Mouse (Mus musculus) layer of hippocampus, adult 11-12 months (tissue): Measurements from ENCODE around the gene Krtap28-10.

ENCODE experiments used
- DNase-seq: peaks from one replicate; pipeline ENCODE4 v3.0.0; 2022; ENCODE audit warnings: low spot score

The Krtap28-10 gene

DNA sequence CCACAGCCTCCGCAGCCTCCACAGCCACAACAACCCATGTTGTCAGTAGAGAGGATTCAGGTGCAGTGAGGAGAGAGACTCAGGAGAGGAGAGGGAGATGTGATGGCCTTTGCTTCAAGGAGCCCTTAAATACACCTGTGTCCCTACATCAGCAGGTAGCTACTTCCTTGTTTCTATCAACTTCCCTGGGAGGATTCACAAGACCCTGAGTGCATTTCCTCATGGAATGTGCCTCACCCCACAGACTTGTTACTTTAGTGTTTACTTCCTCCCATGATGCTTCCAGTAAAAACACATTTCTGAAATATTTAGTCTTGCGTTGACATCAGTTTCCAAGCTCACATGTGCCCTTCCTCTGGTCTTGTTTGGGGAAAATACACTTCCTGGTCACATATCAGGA, at the start of gene Krtap28-10:
Krtap28-10 (minus strand) TSS at position 101 of the 400 bp plus-strand sequence.
- no peak for DNase-seq

DNA sequence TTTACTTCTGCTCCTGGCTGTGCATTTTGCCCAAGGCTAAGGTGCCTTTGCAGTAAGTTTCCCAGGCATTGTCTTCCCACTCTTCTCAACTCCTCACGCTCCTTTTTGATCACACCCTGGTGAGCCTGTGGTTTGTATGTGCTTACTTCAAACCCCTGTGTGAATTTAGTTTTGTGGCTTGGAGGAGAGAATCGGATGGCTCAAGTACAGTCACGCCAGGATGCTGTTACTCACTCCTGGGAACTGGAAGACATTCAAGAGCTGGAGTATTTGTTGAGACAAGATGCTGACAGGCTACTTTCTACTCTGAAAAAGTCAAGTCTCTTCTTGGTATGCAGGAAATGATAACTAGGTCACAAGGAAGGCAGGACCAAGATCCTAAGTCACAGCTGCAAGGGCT, 49.0 kb upstream of the Krtap28-10 start:
- DNase-seq: no peak

DNA sequence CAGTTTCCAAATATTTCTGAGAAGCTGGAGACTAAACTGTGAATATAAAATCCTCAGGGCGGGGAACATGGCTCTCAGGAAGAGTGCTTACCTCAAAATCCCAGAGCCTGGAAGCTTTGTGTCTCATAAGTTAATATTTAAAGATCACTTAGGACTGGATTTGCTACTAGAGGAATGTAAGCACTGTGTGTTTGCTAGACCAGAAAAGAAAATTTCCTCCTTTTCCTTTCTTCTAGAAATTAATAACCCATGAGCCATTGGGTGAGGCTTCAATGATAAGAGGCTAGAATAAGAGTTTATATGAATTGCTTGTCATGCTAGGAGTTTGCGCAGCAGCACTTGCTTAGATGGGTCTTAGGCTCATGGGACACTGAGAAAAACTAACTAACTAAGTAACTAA, 42.5 kb upstream of the Krtap28-10 start:
- DNase-seq: no peak

DNA sequence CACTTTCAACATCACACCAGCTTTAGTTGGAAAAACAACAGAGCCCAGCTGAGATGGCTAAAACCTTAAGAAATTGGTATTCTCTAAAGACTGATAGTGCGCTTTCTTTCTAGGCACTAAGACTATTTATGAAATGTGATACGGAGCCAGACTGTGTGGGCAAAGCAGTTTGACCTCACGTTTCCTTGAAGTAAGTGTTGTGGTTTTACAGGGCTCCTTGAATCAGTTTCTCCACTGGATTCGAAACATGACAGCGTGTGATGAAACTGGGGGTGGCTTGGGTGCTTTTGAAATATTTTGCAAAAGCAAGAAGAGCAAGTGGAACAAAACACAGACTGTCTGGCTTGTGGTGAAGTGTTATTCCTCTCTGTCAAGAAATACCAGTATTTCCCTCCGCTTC, 34.7 kb upstream of the Krtap28-10 start:
- no peak for DNase-seq

DNA sequence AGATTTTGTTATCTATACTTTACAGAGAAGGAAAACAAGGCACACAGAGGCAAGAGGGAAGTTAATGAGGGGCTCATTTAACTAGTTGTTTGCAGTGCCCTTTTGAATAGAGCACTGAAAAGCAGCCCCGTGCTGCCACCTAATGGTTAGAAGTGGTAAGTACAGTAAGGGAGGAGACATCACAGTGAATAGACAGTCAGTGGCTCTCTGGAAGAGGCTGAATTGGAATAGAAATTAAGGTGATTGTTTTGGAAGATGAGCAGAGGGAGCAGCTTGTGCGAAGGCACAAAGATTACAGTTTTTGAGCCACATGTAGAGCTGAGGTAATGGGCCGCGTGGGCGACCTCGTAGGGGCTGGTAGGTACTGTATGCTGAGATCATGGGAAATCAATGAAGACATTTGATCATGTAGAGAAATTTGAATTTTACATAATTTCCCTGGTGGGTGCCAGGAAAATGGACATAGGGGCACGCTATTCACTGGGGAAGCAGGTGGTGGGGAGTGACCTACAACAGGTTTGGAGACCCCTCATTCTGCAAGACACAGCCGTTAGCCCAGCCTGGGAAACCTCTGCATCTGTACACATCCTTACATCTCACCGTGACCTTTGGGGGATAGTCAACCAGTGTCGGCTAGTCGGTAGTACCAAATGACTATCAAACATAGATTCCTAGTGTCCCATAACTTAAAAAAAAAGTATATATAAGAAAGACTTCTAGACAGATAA, 34.1 kb upstream of the Krtap28-10 start:
- DNase-seq: peak; percentile 42

DNA sequence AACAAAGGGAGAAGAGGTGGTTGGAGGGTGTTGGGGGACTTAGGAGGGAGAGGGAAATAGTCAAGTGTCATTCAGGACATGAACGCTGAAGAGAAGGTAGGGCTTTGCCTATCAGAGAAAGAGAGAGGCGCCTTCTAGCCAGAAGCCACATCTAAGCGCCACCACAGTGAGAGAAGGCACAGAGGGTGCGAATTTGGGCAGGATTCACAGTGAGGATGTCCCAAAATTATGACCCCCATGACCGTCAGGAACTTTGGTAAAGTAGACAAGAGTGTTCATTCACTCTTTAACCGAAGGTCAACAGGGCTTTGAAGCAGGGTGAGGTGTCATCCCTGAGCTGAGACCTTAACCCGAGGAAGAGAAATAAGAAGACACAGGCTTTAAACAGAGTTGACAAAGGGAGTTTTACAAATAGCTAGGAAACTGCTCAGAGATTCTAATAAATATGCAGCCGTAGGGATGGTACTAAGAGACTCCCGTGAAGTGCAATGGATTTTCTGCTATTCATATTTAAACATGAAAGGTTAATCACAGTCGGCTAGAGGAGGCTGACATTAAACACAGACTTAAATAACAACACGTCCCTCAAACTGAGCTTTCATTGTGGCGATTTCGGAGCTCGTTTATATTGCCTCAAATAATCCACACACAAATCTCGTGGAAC, 33.4 kb upstream of the Krtap28-10 start:
- no peak for DNase-seq

DNA sequence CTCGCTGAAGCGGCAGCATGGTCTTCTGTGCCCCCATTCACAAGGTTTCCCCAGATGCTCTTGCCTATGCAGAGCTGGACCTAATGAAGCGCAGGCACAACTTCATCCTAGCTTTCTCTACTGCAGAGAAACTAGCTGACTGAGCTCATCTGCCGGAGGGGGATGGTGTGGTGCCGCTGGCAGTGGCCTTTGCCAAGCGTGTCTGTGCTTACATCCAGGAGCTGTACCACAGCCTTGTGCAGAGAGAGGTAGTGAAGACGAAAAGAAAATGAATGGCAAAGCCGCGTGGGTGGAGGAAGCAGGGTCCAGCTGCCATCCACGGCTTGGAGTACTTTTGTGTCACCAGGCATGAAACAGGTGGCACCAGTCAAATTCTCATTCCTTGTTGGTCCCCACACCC, 24.9 kb upstream of the Krtap28-10 start:
- no peak for DNase-seq

DNA sequence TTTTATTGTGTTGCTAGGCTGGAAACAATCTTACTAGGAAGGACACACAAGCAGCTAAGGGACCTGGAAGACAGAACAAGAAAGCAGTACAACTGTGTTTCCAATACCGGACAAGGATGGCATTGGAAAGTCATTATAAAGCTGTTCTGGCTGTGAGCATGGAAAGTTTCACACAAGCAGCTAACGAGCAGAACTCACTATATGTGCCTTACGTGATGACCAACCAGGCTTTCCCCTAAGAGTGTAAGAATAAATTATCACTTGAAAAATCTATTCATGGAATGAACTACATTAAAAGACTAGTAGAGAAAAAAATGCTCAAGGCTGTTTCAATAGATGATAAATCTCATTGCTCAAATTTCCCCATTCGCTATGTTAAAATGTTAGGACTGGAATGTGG, 24.3 kb upstream of the Krtap28-10 start:
- DNase-seq: no peak

DNA sequence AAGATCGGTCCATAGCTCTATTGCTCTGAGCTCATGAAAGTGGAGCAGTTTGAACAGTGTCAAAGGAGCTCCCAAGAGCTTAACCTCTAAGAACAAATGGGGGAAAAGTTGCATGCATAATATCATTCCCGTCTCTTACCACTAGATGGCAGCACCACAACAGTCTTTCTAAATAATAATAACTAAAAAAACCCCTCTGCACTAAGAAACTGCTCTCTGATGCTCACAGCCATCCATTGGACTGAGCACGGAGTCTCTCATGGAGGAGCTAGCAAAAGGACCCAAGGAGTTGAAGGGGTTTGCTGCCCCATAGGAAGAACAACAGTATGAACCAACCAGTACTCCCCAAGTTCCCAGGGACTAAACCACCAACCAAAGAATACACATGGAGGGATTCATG, 22.6 kb upstream of the Krtap28-10 start:
- DNase-seq: peak; percentile 25

DNA sequence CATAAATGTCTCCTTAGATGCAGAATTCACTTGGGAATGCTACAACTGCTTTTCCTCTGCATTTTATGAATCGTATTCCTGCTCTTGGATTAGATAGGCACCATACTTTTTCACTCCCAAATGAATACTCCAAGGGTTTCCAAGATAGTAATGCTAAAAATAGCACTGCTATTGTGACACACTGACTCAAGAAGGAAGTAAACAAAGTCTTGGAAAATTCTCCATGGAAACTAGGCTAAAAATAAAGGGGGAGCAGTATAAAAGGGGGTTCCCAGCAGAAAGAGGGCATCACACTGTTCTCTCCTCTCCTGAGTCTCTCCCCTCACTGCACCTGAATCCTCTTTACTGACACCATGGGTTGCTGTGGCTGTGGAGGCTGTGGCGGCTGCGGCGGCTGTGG, 18.4 kb upstream of the Krtap28-10 start, which contains the start of gene Krtap28-13:
Krtap28-13 (plus strand) TSS at position 288 of the 400 bp plus-strand sequence.
- no peak for DNase-seq

DNA sequence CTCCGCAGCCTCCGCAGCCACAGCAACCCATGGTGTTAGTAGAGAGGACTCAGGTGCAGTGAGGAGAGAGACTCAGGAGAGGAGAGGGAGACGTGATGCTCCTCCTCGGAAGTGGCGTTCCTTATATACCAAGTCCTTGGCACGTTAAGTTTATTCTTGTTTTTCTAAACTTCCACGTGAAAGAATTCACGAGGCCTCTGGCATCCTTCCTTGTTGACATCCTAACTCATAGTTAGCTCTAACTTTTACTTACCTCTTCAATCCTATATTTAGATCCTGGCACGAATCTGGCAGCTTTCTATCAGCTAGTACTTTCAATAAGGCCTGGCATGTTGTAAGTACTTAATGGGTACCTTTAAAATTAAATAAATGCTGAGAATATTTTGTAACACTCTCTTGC, 17.0 kb upstream of the Krtap28-10 start, which contains the start of gene A030005K14Rik:
A030005K14Rik (minus strand) TSS at position 101 of the 400 bp plus-strand sequence.
- no peak for DNase-seq

DNA sequence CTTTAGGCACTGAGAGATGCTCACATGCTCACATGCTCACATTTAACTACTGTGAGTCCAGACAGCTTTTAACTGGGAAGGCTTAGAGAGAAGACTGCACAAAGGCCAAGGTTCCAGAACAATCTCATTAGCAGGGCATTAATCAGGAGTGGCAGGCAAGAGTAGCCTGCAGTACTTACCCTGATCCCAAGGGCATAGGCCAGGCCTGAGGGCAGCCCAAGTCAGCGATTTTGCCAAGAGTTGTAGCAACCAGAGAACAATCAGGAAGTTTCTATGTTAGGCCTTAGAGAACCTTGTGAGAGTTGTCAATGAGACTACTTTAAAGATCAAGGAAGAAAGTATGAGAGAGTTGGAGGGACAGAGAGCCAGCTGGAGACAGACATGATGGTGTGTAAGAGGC, 16.2 kb upstream of the Krtap28-10 start:
- no peak for DNase-seq

DNA sequence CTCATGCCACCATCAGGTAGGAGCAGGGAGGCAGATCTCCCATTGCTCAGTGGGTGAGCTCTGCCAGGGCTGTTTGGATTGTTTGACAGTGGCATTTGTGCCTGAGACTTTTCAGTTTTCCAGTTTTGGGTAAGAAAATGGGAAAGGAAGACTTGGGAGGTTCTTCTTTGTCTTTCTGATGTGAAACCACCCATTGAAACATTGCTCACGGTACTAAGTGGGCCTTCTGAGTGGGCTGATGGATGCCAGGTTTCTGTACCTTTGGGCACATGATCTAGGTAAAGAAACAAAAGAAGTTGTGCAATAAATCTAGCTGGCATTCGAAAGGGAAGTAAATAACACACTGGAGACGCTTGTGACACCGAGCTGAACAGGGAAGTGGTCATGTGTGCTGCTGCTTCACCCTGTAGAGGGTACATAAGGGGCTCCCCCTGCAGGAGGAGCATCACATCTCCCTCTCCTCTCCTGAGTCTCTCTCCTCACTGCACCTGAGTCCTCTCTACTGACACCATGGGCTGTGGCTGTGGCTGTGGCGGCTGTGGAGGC, 2.7 kb upstream of the Krtap28-10 start, which contains the start of gene Gm47969:
Gm47969 (plus strand) TSS at position 51 of the 546 bp plus-strand sequence.
- DNase-seq: no peak

DNA sequence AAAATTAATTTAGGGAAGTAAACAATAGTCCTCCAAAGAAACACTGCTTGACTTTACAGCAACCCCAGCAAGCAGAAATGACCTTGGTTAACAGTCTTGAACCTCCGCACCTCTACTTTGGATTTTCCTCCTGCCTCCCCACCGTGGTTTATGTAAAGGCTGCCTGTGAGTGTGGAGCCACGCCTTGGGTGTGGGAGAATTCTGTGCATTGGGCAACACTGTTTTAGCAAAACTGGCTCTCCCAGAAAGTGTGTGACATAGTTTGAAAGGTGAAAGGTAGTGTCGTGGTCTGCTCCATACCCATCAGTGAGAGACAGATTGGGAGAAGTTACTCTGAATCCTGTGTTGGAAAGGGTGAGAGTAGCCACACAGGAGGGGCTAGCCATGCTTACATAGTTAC, 3.2 kb downstream of the Krtap28-10 start:
- no peak for DNase-seq

DNA sequence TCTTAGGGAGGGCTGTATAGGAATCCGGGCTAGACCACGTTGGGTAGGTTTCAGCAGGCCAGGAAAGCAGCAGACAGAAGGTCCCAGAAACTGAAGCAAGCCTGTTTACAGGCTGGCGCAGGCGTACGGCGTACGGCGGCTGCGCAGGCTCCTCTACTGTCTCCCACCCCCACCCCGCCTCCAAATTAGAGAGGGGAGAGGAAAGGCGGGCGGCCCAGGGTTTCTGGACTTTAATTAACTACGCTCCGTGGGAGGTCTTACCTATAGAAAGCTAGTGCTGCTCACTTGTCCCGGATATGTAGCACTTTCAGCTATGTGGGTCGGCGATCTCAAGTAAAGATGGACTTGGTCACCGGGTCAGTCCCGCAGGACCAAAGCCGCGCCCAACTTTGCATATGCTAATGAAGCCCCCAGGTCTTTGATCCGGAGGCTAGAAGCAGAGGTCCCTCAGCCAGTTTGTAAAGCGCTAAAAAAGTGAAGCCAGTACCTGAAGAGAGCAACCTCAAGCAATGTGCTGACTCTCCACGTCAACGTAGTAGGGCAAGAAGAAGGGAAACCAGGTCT, 4.1 kb downstream of the Krtap28-10 start, which contains the start of gene Slc19a3:
Slc19a3 (minus strand) TSS at position 340 of the 564 bp plus-strand sequence.
- DNase-seq: peak; percentile 27

DNA sequence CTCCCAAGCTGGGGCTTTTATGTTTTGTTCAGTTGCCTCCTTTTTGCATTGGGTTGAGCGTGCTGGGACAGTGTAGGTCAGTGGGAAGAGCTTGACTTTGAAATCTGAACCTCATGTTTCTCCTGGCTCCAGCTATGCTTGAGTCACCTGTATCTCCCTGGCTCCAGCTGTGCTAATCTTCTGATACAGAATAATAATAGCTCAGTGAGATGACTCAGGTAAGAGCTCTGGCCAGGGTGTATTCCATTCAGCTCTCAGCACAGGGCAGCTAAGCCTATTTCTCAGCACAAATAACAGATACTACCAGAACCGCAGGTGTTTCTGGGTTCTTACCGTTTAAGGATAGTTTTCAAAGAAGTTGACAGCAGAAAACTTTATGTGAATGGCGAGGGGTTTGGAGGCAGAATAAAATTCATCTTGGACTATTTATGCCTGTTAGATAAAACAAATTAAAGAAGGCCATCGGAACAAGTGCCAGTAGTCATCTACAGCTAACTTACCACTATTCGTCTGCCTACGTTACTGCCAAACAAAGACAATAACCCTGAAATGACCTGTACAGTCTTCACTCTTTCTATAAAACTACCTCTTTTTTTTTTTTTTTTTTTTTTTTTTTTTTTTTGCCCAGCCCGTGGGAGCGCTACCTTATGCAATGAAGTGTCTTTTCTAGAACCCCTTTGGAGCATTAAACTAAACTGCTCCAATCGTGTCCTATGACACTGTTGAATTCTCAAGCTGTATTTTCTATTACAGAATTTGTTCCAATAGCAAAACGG, 5.2 kb downstream of the Krtap28-10 start:
- DNase-seq: no peak

DNA sequence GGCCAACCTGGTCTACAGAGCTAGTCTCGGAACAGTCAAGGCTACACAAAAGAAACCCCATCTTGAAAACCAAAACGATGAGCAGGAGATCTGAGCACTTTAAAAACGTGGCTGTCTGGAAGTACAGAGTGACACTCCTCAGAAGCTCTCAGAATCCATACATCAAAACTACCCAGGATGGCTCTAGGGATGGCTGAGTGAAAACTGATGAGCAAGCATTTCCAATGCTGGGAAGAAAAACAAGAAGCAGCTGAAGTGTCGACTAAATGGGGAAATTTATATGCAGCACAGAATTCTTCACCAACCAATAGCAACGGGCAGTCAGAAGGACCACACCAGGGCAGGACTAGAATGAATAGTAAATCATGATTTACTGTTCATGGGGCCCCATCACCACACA, 7.8 kb downstream of the Krtap28-10 start:
- no peak for DNase-seq

DNA sequence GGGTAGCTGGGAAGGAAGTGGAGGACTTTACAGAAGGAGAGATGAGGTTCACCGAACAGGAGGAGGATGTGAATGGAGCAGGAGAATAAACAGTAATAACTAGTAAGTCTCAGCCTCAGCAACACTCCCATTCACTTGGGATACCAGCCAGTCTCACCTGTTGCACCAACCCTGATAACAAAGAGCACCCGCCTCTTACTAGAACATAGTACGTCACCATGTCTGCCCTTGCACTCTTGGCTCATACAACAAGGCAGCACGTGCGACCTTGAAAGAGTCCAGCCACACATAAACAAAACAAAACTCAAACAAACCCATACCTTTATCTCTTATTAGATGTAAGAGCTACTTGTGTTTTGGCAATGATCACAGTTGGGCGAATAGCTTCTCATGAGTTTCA, 9.8 kb downstream of the Krtap28-10 start:
- DNase-seq: no peak

DNA sequence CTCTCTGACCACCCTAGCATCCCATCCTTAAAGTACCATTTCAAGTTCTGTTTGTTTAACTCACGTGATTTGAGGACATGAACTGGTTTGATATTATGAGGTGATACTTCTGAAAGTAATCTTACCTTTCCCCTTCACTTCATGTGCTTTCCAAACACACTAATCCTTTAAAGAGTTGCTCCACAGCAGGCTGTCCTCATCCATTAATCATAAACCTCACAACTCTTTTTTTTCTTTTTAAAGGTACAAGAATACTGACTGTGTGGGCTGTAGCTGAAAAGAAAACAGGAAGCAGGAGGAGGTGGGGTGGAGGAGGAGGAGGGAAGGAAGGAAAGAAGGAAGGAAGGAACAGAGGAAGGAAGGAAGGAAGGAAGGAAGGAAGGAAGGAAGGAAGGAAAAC, 10.3 kb downstream of the Krtap28-10 start:
- no peak for DNase-seq

DNA sequence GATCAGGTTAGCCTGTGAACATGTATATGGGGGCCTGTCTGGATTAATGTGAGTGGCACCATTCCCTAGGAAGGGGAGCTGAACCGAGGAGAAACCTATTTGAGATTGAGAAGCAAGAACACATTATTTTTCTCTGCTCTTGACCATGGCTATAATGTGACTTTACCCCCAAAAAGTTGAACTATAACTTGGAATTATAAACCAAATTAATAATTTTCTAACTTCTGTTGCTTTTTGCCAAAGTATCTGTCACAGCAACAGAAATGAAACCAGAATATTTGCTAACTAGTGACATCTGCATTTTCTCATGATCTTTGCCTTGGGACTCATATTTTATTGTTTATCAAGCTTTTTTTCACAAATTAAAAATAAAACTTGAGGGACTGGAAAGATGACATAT, 25.7 kb downstream of the Krtap28-10 start:
- DNase-seq: no peak

DNA sequence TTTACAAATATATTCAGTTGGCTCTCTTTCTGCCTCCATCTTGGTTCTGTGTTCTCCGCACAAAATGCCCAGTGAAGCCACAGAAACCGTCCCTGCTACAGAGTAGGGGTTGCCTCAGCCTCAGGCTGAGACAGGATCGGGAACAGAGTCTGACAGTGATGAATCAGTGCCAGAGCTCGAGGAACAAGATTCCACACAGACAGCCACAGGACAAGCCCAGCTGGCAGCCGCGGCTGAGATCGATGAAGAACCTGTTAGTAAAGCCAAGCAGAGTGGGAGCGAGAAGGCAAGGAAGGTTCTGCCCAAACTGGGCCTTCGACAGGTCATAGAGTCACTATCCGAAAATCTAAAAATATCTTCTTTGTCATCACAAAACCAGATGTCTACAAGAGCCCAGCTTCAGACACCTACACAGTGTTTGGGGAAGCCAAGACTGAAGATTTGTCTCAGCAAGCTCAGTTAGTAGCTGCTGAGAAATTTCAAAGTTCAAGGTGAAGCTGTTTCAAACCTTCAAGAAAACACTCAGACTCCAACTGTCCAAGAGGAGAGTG, 26.9 kb downstream of the Krtap28-10 start:
- DNase-seq: no peak

DNA sequence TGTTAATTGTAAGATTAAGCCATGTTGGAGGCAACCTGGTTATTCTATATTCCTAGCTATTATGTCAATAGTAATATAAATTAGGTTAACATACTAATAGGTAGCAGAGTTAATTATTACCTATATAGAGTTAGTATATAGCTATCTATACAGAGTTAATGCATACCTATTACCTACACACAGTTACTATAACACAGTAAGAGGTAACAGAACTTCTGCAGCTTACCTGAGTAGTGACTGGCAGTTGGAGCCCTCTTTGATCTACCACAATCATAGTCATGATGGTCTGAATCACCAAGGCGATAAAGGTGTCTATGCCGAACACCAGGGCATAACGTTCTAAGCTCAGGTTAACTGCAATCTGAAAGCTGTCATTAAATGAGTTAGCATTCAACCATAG, 27.8 kb downstream of the Krtap28-10 start:
- no peak for DNase-seq
